Mouse (Mus musculus): ENCODE measurements at regions not wholly inside any gene's neighbourhood (a gene's known extent, or its start where the extent isn't known, plus 50 kb on each side); places are given as distances from the start of the nearest gene placed in this dataset.

- DNase-seq (ENCODE audit: low spot score): no peak
Observed at GRCm38 (mm10) chr9:84295891-84296290, 370.9 kb downstream of the Bckdhb start.

- DNase-seq (ENCODE audit: low spot score): no peak
Observed at GRCm38 (mm10) chr9:84296456-84296855, 371.5 kb downstream of the Bckdhb start.

- DNase-seq (ENCODE audit: low spot score): no peak
Observed at GRCm38 (mm10) chr9:84304398-84304797, 379.5 kb downstream of the Bckdhb start.

GRCm38 (mm10) chr9:84318811-84319210 is 393.9 kb downstream of the Bckdhb start:
- DNase-seq (ENCODE audit: low spot score): no peak

- DNase-seq (ENCODE audit: low spot score): no peak
Observed at GRCm38 (mm10) chr9:84319338-84319737, 394.4 kb downstream of the Bckdhb start.

GRCm38 (mm10) chr9:84323145-84323544 is 398.2 kb downstream of the Bckdhb start:
- DNase-seq (ENCODE audit: low spot score): no peak

- no peak for DNase-seq (ENCODE audit: low spot score)
Observed at GRCm38 (mm10) chr9:84331083-84331602, 406.2 kb downstream of the Bckdhb start.

GRCm38 (mm10) chr9:84343435-84344095 is 418.6 kb downstream of the Bckdhb start:
- peak; percentile 60 for DNase-seq (ENCODE audit: low spot score)

- no peak for DNase-seq (ENCODE audit: low spot score)
Observed at GRCm38 (mm10) chr9:84350223-84350622, 425.3 kb downstream of the Bckdhb start.

GRCm38 (mm10) chr9:84354409-84354808 is 429.5 kb downstream of the Bckdhb start:
- DNase-seq (ENCODE audit: low spot score): no peak

- no peak for DNase-seq (ENCODE audit: low spot score)
Observed at GRCm38 (mm10) chr9:84356167-84356566, 431.2 kb downstream of the Bckdhb start.

- no peak for DNase-seq (ENCODE audit: low spot score)
Observed at GRCm38 (mm10) chr9:84359879-84360278, 434.9 kb downstream of the Bckdhb start.

- DNase-seq (ENCODE audit: low spot score): no peak
Observed at GRCm38 (mm10) chr9:84360484-84360883, 435.5 kb downstream of the Bckdhb start.

- DNase-seq (ENCODE audit: low spot score): no peak
Observed at GRCm38 (mm10) chr9:84363478-84363877, 438.5 kb downstream of the Bckdhb start.

- no peak for DNase-seq (ENCODE audit: low spot score)
Observed at GRCm38 (mm10) chr9:84369200-84369599, 444.3 kb downstream of the Bckdhb start.

GRCm38 (mm10) chr9:84370260-84370659 is 445.3 kb downstream of the Bckdhb start:
- no peak for DNase-seq (ENCODE audit: low spot score)

- no peak for DNase-seq (ENCODE audit: low spot score)
Observed at GRCm38 (mm10) chr9:84375746-84376145, 450.8 kb downstream of the Bckdhb start.

- DNase-seq (ENCODE audit: low spot score): no peak
Observed at GRCm38 (mm10) chr9:84376621-84377020, 451.7 kb downstream of the Bckdhb start.

- no peak for DNase-seq (ENCODE audit: low spot score)
Observed at GRCm38 (mm10) chr9:84381942-84382341, 457.0 kb downstream of the Bckdhb start.

GRCm38 (mm10) chr9:84389831-84390230 is 464.9 kb downstream of the Bckdhb start:
- no peak for DNase-seq (ENCODE audit: low spot score)

GRCm38 (mm10) chr9:84394536-84395314 is 469.8 kb downstream of the Bckdhb start:
- no peak for DNase-seq (ENCODE audit: low spot score)

GRCm38 (mm10) chr9:84399481-84399880 is 474.5 kb downstream of the Bckdhb start:
- no peak for DNase-seq (ENCODE audit: low spot score)

Data from yolk sac, embryonic 10.5 days (tissue).